Mouse (Mus musculus): ENCODE measurements around the gene Slc22a1.

- TF ChIP-seq TAL1 (conservative IDR thresholded peaks at IDR 0.05; ENCODE audit: low read depth, low read length) (no peak), POLR2AphosphoS5 (IDR thresholded peaks at IDR 0.05; ENCODE audit: insufficient replicate concordance, low read depth, low read length) (no peak), CTCF (IDR thresholded peaks at IDR 0.05; ENCODE audit: low read depth, low read length) (no peak), GATA1 (IDR thresholded peaks at IDR 0.05; ENCODE audit: borderline replicate concordance, low read length) (no peak)
Measured at GRCm38 (mm10) chr17:12630976-12631730, 44.5 kb downstream of the Slc22a1 start.
